Mouse (Mus musculus) telencephalon, adult 2 months (tissue): Measurements from ENCODE around the gene Gm5726.
"Not testable (repeated sequence)": the region's sequence is repeated elsewhere in the genome, so short reads cannot be mapped to it uniquely, and the experiment has no call there.

ENCODE experiments used
- DNase-seq: peaks from one replicate; pipeline ENCODE4 v3.0.0-alpha.2; 2011; ENCODE audit warnings: low read depth, low spot score

Gm5726 gene

DNA sequence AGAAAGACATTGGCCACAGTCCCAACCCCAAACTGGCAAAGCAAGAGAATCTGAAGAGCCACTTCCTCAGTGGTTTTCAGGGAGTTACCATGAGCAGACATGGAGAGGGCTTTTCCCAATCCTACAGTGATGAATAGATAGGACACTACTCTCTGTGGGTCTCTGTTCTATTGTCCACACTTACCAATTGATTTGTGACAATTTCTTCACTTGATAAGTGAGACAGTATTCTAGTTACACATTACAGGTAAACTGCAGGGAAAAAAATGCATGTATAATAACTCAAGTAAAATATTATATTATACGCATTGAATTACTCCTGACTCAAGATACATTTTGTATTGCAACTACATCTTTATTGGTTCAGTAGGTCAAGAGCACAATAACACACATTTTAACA lies at the start of gene Gm5726:
Gene Gm5726, minus strand, starts transcription at position 101 of the 400 bp plus-strand sequence.
- not testable (repeated sequence) for DNase-seq

DNA sequence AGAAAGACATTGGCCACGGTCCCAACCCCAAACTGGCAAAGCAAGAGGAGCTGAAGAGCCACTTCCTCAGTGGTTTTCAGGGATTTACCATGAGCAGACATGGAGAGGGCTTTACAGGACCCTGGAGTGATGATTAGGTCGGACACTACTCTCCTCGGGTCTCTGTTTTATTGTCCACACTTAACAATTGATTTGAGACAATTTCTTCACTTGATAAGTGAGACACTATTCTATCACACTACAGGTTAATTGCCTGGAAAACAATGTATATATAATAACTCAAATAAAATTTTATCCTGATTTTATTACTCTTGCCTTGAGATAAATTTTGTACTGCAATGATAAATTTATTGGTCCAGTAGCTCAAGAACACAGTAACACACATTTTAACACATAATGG lies 30.6 kb upstream of the Gm5726 start, which contains the start of gene Gm4141:
Gene Gm4141, minus strand, starts transcription at position 101 of the 400 bp plus-strand sequence.
- not testable (repeated sequence) for DNase-seq

DNA sequence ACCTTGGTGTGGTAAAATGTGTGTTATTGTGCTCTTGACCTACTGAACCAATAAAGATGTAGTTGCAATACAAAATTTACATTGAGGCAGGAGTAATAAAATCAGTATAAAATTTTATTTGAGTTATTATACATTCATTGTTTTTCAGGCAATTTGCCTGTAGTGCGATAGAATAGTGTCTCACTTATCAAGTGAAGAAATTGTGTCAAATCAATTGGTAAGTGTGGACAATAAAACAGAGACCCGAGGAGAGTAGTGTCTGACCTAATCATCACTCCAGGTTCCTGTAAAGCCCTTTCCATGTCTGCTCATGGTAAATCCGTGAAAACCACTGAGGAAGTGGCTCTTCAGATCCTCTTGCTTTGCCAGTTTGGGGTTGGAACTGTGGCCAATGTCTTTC lies 12.0 kb downstream of the Gm5726 start, which contains the start of gene Vmn1r104:
Gene Vmn1r104, plus strand, starts transcription at position 301 of the 400 bp plus-strand sequence.
- DNase-seq, result not testable (repeated sequence)

DNA sequence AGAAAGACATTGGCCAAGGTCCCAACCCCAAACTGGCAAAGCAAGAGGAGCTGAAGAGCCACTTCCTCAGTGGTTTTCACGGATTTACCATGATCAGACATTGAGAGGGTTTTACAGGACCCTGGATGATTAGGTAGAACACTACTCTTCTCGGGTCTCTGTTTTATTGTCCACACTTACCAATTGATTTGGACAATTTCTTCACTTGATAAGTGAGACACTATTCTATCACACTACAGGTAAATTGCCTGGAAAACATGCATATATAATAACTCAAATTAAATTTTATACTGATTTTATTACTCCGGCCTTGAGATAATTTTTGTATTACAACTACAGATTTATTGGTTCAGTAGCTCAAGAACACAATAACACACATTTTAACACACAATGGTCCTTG lies 35.1 kb downstream of the Gm5726 start, which contains the start of gene Vmn1r103:
Gene Vmn1r103, minus strand, starts transcription at position 101 of the 400 bp plus-strand sequence.
- DNase-seq, result not testable (repeated sequence)
